Mouse (Mus musculus): ENCODE measurements at regions not wholly inside any gene's neighbourhood (a gene's known extent, or its start where the extent isn't known, plus 50 kb on each side); places are given as distances from the start of the nearest gene placed in this dataset.

GRCm38 (mm10) chr14:76619038-76619409, 62.3 kb upstream of the Serp2 start:
- no peaks in the 10 kb centered on the region for H3K9me3 ChIP-seq (ENCODE audit: low read length)
- no peaks in the 10 kb centered on the region for H3K36me3 ChIP-seq (ENCODE audit: insufficient read depth, low read length)
- peaks cover 7% of the 10 kb centered on the region; the same call in 1 of the 2 replicates for H3K27me3 ChIP-seq (ENCODE audit: insufficient read depth, low read length)
- TF ChIP-seq NANOG (IDR thresholded peaks at IDR 0.05; ENCODE audit: borderline replicate concordance, low read length) (no peak), POU5F1 (IDR thresholded peaks at IDR 0.05; ENCODE audit: borderline replicate concordance, low read length) (no peak), CTCF (conservative IDR thresholded peaks at IDR 0.05; ENCODE audit: low read length) (no peak)
- peaks cover 72% of the 10 kb centered on the region for H3K4me1 ChIP-seq (replicated peaks; ENCODE audit: low read depth, low read length)
- H3K4me3 ChIP-seq (replicated peaks; ENCODE audit: low read length), result no peak overlapping the region

- H3K9me3 ChIP-seq (ENCODE audit: low read length), result no peaks in the 10 kb centered on the region
- peaks cover 9% of the 10 kb centered on the region for H3K27me3 ChIP-seq (ENCODE audit: insufficient read depth, low read length)
- H3K36me3 ChIP-seq (ENCODE audit: insufficient read depth, low read length), result no peaks in the 10 kb centered on the region
- TF ChIP-seq NANOG (IDR thresholded peaks at IDR 0.05; ENCODE audit: borderline replicate concordance, low read length) (no peak), CTCF (conservative IDR thresholded peaks at IDR 0.05; ENCODE audit: low read length) (no peak), POU5F1 (IDR thresholded peaks at IDR 0.05; ENCODE audit: borderline replicate concordance, low read length) (no peak)
- H3K4me1 ChIP-seq (replicated peaks; ENCODE audit: low read depth, low read length), result peaks cover 70% of the 10 kb centered on the region
- H3K4me3 ChIP-seq (replicated peaks; ENCODE audit: low read length), result no peak overlapping the region
Observed at GRCm38 (mm10) chr14:76618331-76619037, 61.8 kb upstream of the Serp2 start.

GRCm38 (mm10) chr14:76617889-76618288, 61.2 kb upstream of the Serp2 start:
- H3K9me3 ChIP-seq (ENCODE audit: low read length), result no peaks in the 10 kb centered on the region
- H3K4me3 ChIP-seq (replicated peaks; ENCODE audit: low read length), result no peak overlapping the region
- H3K27me3 ChIP-seq (ENCODE audit: insufficient read depth, low read length), result peaks cover 10% of the 10 kb centered on the region
- H3K4me1 ChIP-seq (replicated peaks; ENCODE audit: low read depth, low read length), result peaks cover 64% of the 10 kb centered on the region
- no peak for TF ChIP-seq CTCF (conservative IDR thresholded peaks at IDR 0.05; ENCODE audit: low read length)
- TF ChIP-seq POU5F1 (IDR thresholded peaks at IDR 0.05; ENCODE audit: borderline replicate concordance, low read length), result no peak
- TF ChIP-seq NANOG (IDR thresholded peaks at IDR 0.05; ENCODE audit: borderline replicate concordance, low read length), result no peak
- H3K36me3 ChIP-seq (ENCODE audit: insufficient read depth, low read length), result no peaks in the 10 kb centered on the region

- H3K27me3 ChIP-seq (ENCODE audit: insufficient read depth, low read length), result peaks cover 10% of the 10 kb centered on the region
- no peaks in the 10 kb centered on the region for H3K36me3 ChIP-seq (ENCODE audit: insufficient read depth, low read length)
- no peak for TF ChIP-seq CTCF (conservative IDR thresholded peaks at IDR 0.05; ENCODE audit: low read length)
- TF ChIP-seq POU5F1 (IDR thresholded peaks at IDR 0.05; ENCODE audit: borderline replicate concordance, low read length), result no peak
- no peak for TF ChIP-seq NANOG (IDR thresholded peaks at IDR 0.05; ENCODE audit: borderline replicate concordance, low read length)
- no peaks in the 10 kb centered on the region for H3K9me3 ChIP-seq (ENCODE audit: low read length)
- H3K4me1 ChIP-seq (replicated peaks; ENCODE audit: low read depth, low read length), result peaks cover 59% of the 10 kb centered on the region
- H3K4me3 ChIP-seq (replicated peaks; ENCODE audit: low read length), result no peak overlapping the region
Observed at GRCm38 (mm10) chr14:76617447-76617846, 60.8 kb upstream of the Serp2 start.

- no peak overlapping the region for H3K4me3 ChIP-seq (replicated peaks; ENCODE audit: low read length)
- peaks cover 48% of the 10 kb centered on the region for H3K4me1 ChIP-seq (replicated peaks; ENCODE audit: low read depth, low read length)
- no peak for TF ChIP-seq CTCF (conservative IDR thresholded peaks at IDR 0.05; ENCODE audit: low read length)
- no peak for TF ChIP-seq POU5F1 (IDR thresholded peaks at IDR 0.05; ENCODE audit: borderline replicate concordance, low read length)
- no peak for TF ChIP-seq NANOG (IDR thresholded peaks at IDR 0.05; ENCODE audit: borderline replicate concordance, low read length)
- H3K9me3 ChIP-seq (ENCODE audit: low read length), result no peaks in the 10 kb centered on the region
- H3K27me3 ChIP-seq (ENCODE audit: insufficient read depth, low read length), result peaks cover 10% of the 10 kb centered on the region
- no peaks in the 10 kb centered on the region for H3K36me3 ChIP-seq (ENCODE audit: insufficient read depth, low read length)
Observed at GRCm38 (mm10) chr14:76616367-76616683, 59.6 kb upstream of the Serp2 start.

GRCm38 (mm10) chr14:76615603-76616366, 59.1 kb upstream of the Serp2 start:
- Histone ChIP-seq H3K4me3 (replicated peaks; ENCODE audit: low read length) (no peak overlapping the region), H3K36me3 (ENCODE audit: insufficient read depth, low read length) (no peaks in the 10 kb centered on the region), H3K27me3 (ENCODE audit: insufficient read depth, low read length) (peaks cover 10% of the 10 kb centered on the region), H3K4me1 (replicated peaks; ENCODE audit: low read depth, low read length) (peaks cover 46% of the 10 kb centered on the region), H3K9me3 (ENCODE audit: low read length) (no peaks in the 10 kb centered on the region)
- no peak for TF ChIP-seq NANOG (IDR thresholded peaks at IDR 0.05; ENCODE audit: borderline replicate concordance, low read length)
- no peak for TF ChIP-seq CTCF (conservative IDR thresholded peaks at IDR 0.05; ENCODE audit: low read length)
- no peak for TF ChIP-seq POU5F1 (IDR thresholded peaks at IDR 0.05; ENCODE audit: borderline replicate concordance, low read length)

GRCm38 (mm10) chr14:76615182-76615581, 58.5 kb upstream of the Serp2 start:
- peaks cover 46% of the 10 kb centered on the region for H3K4me1 ChIP-seq (replicated peaks; ENCODE audit: low read depth, low read length)
- TF ChIP-seq NANOG (IDR thresholded peaks at IDR 0.05; ENCODE audit: borderline replicate concordance, low read length), result no peak
- no peak for TF ChIP-seq CTCF (conservative IDR thresholded peaks at IDR 0.05; ENCODE audit: low read length)
- no peak for TF ChIP-seq POU5F1 (IDR thresholded peaks at IDR 0.05; ENCODE audit: borderline replicate concordance, low read length)
- no peak overlapping the region for H3K4me3 ChIP-seq (replicated peaks; ENCODE audit: low read length)
- H3K27me3 ChIP-seq (ENCODE audit: insufficient read depth, low read length), result peaks cover 7% of the 10 kb centered on the region
- H3K9me3 ChIP-seq (ENCODE audit: low read length), result no peaks in the 10 kb centered on the region
- no peaks in the 10 kb centered on the region for H3K36me3 ChIP-seq (ENCODE audit: insufficient read depth, low read length)

- peaks cover 3% of the 10 kb centered on the region; the same call in 1 of the 2 replicates for H3K27me3 ChIP-seq (ENCODE audit: insufficient read depth, low read length)
- peaks cover 46% of the 10 kb centered on the region for H3K4me1 ChIP-seq (replicated peaks; ENCODE audit: low read depth, low read length)
- H3K36me3 ChIP-seq (ENCODE audit: insufficient read depth, low read length), result no peaks in the 10 kb centered on the region
- no peak for TF ChIP-seq POU5F1 (IDR thresholded peaks at IDR 0.05; ENCODE audit: borderline replicate concordance, low read length)
- TF ChIP-seq NANOG (IDR thresholded peaks at IDR 0.05; ENCODE audit: borderline replicate concordance, low read length), result no peak
- H3K9me3 ChIP-seq (ENCODE audit: low read length), result no peaks in the 10 kb centered on the region
- H3K4me3 ChIP-seq (replicated peaks; ENCODE audit: low read length), result no peak overlapping the region
Observed at GRCm38 (mm10) chr14:76614682-76615081, 58.0 kb upstream of the Serp2 start.

Measured in E14TG2a.4 (cell line).